In the genomic region with DNA sequence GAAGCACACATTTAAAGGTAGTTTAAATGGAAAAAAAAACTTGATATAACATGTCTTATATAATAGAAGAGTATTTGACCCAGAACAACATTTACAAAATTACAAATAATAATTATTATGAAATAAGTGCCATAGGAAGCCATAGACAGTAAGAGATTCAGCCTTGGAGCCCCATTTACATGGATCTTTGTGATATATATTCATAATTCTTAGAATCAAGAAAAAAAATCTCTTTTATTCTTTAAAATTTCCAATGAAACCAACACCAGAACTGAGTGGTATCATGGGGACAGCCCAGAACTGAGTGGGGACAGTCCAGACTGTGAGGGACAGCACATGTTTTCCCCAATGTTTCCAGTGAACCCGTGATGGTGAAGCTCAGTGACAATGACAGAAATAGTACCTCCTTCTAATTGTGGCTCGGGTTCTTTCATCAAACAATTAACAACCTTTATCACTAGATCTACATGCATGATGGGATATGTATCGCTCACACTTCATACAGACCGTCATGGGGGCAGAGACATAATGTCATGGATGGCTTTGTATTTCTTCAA, we compare ENCODE assay signal across 15 mouse cellular contexts.
"Had no signal": no experiment of that assay in that cellular context is flagged by ENCODE, and none has a peak within 500 bp of the region (broad histone marks: within the 10 kb centered on the region; RNA-seq: fewer than 3 reads in every experiment).

No protein-coding gene starts in this region.

- H3K9me3 ChIP-seq: neural tube, embryonic 15.5 days; stomach, embryonic 15.5 days had no signal

- H3K36me3 ChIP-seq: neural tube, embryonic 15.5 days; stomach, embryonic 15.5 days had no signal

- H3K27me3 ChIP-seq: neural tube, embryonic 15.5 days; stomach, embryonic 15.5 days had no signal

- H3K4me2 ChIP-seq: neural tube, embryonic 15.5 days; stomach, embryonic 15.5 days had no signal

- H3K9ac ChIP-seq: neural tube, embryonic 15.5 days; stomach, embryonic 15.5 days had no signal

- H3K27ac ChIP-seq: neural tube, embryonic 15.5 days; stomach, embryonic 15.5 days; stomach, postnatal 0 days had no signal

- H3K4me3 ChIP-seq: neural tube, embryonic 15.5 days; stomach, embryonic 15.5 days had no signal

- DNase-seq: retina, postnatal 1 day; right cerebral cortex, adult 18-20 months; right cerebral cortex, postnatal 14 days; right cerebral cortex, postnatal 25 days; right cerebral cortex, postnatal 4 days; spleen, adult 18-20 months; thymus, adult 18-20 months; thymus, adult 2 months; thymus, postnatal 14 days; thymus, postnatal 25 days; thymus, postnatal 36 days; thymus, postnatal 4 days had no signal
